ENCODE assay signal across 22 mouse cellular contexts in the genomic region with DNA sequence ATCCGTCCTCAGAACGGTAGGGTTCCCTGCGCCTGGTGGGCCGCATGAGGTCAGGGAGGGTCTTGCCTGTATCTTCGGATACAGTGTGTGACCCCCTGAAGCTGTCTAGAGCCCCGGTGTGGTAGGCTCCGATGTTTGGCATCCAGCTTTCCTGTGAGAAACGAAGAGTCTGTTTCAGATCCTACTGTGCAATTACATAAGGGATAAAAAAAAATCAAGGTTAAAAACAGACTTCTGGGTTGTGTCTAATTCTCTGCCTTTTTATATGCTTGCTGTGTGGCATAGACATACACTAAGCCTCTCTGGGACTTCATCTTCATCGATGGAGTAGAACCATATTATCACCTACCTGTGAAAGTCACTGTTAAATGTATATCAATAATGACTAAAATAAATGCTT. TPM values are rescaled to one million over a fixed set of nuclear protein-coding genes. Genes with fewer than 3 reads are reported as not detected.
DNase-seq lines count a peak whose midpoint lies in the region; TF ChIP-seq lines count a peak whose summit lies in the region.
"Had no signal": no experiment of that assay in that cellular context is flagged by ENCODE, and none has a peak within 500 bp of the region (broad histone marks: within the 10 kb centered on the region; RNA-seq: fewer than 3 reads in every experiment).

No protein-coding gene starts in this region.

- no peak for TF ChIP-seq CTCF in cerebellum, adult 2 months (IDR thresholded peaks at IDR 0.05; ENCODE audit: borderline replicate concordance, insufficient read depth, low read depth, low read length)
- TF ChIP-seq CTCF in layer of hippocampus, adult 2 months (conservative IDR thresholded peaks at IDR 0.05) = no peak

- no peaks in the 10 kb centered on the region for H3K9me3 ChIP-seq in embryonic facial prominence, embryonic 10.5 days
- H3K9me3 ChIP-seq: embryonic facial prominence, embryonic 13.5 days; embryonic facial prominence, embryonic 15.5 days; forebrain, embryonic 10.5 days; forebrain, embryonic 12.5 days; G1E had no signal

- no peak for DNase-seq in cerebellum, adult 2 months
- DNase-seq in cerebellum, postnatal 4 days (ENCODE audit: low spot score in 2 of 2) = no peak
- DNase-seq in layer of hippocampus, adult 2 months (ENCODE audit: low spot score in 2 of 2) = no peak
- DNase-seq in layer of hippocampus, adult 9-10 months (ENCODE audit: low spot score) = no peak
- peak; percentile 55 for DNase-seq in brain, adult 2 months (ENCODE audit: low read depth, low spot score)
- no peak for DNase-seq in embryonic facial prominence, embryonic 10.5 days (ENCODE audit: low spot score)
- DNase-seq in gastrocnemius, adult 8-10 months (ENCODE audit: low spot score in 2 of 2) = no peak
- DNase-seq: adrenal gland, adult 8-10 months; adrenal gland, postnatal 14 days; adrenal gland, postnatal 36 days; B cell, adult 2 months had no signal

- no peaks in the 10 kb centered on the region for H3K27me3 ChIP-seq in cerebellum, adult 2 months (ENCODE audit: control insufficient read depth, insufficient read depth, low read length)
- peaks cover 5% of the 10 kb centered on the region; the same call in 1 of the 2 replicates for H3K27me3 ChIP-seq in embryonic facial prominence, embryonic 10.5 days (replicated peaks; ENCODE audit: low read depth, poor library complexity, severe bottlenecking)
- H3K27me3 ChIP-seq: embryonic facial prominence, embryonic 15.5 days; forebrain, embryonic 12.5 days; Patski had no signal

- H3K4me3 ChIP-seq in cerebellum, adult 2 months (replicated peaks; ENCODE audit: insufficient read depth, low read depth, low read length) = no peak overlapping the region
- H3K4me3 ChIP-seq in layer of hippocampus, adult 2 months = no peak overlapping the region
- no peak overlapping the region for H3K4me3 ChIP-seq in embryonic facial prominence, embryonic 10.5 days
- H3K4me3 ChIP-seq: embryonic facial prominence, embryonic 13.5 days; embryonic facial prominence, embryonic 15.5 days; erythroblast, embryonic 14.5 days; forebrain, embryonic 10.5 days; forebrain, embryonic 12.5 days had no signal

- TF ChIP-seq POLR2A in cerebellum, adult 2 months (IDR thresholded peaks at IDR 0.05; ENCODE audit: borderline replicate concordance, insufficient read depth, low read length) = no peak

- H3K4me1 ChIP-seq in cerebellum, adult 2 months (ENCODE audit: control insufficient read depth, insufficient read depth, low read length) = peaks cover 65% of the 10 kb centered on the region
- peaks cover 13% of the 10 kb centered on the region for H3K4me1 ChIP-seq in embryonic facial prominence, embryonic 10.5 days
- H3K4me1 ChIP-seq: embryonic facial prominence, embryonic 13.5 days; forebrain, embryonic 10.5 days; forebrain, embryonic 12.5 days had no signal

- WGBS in cerebellum, adult 2 months = 45% methylated on average over 9 of the region's 9 CpGs
- WGBS in embryonic facial prominence, embryonic 10.5 days = 88% methylated on average over 9 of the region's 9 CpGs

- H3K36me3 ChIP-seq in embryonic facial prominence, embryonic 10.5 days (replicated peaks) = no peaks in the 10 kb centered on the region
- H3K36me3 ChIP-seq: embryonic facial prominence, embryonic 13.5 days; embryonic facial prominence, embryonic 15.5 days; forebrain, embryonic 10.5 days; forebrain, embryonic 12.5 days; G1E had no signal

- peak overlapping the region; percentile 86 for H3K27ac ChIP-seq in cerebellum, adult 2 months (ENCODE audit: insufficient read depth, low read length)
- peak overlapping the region; percentile 70 for H3K27ac ChIP-seq in layer of hippocampus, adult 2 months
- H3K27ac ChIP-seq in embryonic facial prominence, embryonic 10.5 days (replicated peaks) = 0 out of 2 replicates have a peak overlapping the region, but pooled peaks have one; percentile 8
- H3K27ac ChIP-seq: embryonic facial prominence, embryonic 13.5 days; embryonic facial prominence, embryonic 15.5 days; forebrain, embryonic 10.5 days; forebrain, embryonic 12.5 days had no signal

RNA-seq across cellular contexts. Expression of a gene that starts 26.1 kb away (rescaled TPM):
- polyA plus RNA-seq in cerebellum, adult 2 months (2012; rRNA removed) = 110 and 115 TPM in 2 replicates
- total RNA-seq in layer of hippocampus, adult 2 months (2021) = 100 to 1,000 TPM; 153 to 163 TPM
- 9.7 and 10.2 TPM in 2 replicates for polyA plus RNA-seq in embryonic facial prominence, embryonic 10.5 days (2016; fragmentation: Nextera tagmentation; extraction: Ambion mirVana)
- total RNA-seq in gastrocnemius, adult 8-10 months (2022) = under 1 TPM in 1 of 4 experiments, not detected in 3; 0.10 TPM
- total RNA-seq: CH12.LX; common myeloid progenitor, adult 5-6 weeks had no signal
- polyA plus RNA-seq: activated CD4-positive, CD25-positive, alpha-beta regulatory T cell, adult 4 months; CD4-positive, CD25-positive, alpha-beta regulatory T cell, adult 4 months; erythroblast, embryonic 14.5 days; G1E had no signal

Comparison
In these comparisons a context has a peak if more than half of its experiments do, and no peak if none do; other contexts are left out.
1. H3K27ac ChIP-seq: peak in every context shown above with its lines; median percentile 86 in cerebellum, adult 2 months; 70 in layer of hippocampus, adult 2 months; 8 in embryonic facial prominence, embryonic 10.5 days.
2. RNA of a gene that starts 26.1 kb away (total RNA-seq): 153 to 163 TPM in layer of hippocampus, adult 2 months; 0.10 TPM in gastrocnemius, adult 8-10 months; every median in the first group is over 100 times any median in the second.